Mouse (Mus musculus) stomach, postnatal 0 days (tissue): Measurements from ENCODE around the gene Gadd45gip1. TPM values are rescaled to one million over a fixed set of nuclear protein-coding genes. Genes with fewer than 3 reads are reported as not detected.

Experiments used
- ATAC-seq: fragments of 200-750 bp; cut with Nextera tagmentation; 2 replicates; pipeline ENCODE4 v1.8.0; 2017; ENCODE audit not compliant: low FRiP score, low TSS enrichment
- DNase-seq: peaks from one replicate; pipeline ENCODE4 v3.0.0-alpha.2; 2016; ENCODE audit warnings: low spot score
- H3K27ac ChIP-seq: fragments of 300-500 bp; sonication (generic); replicated peaks from 2 replicates; pipeline ENCODE4 v1.5.1; 2014; ENCODE audit warnings: mild to moderate bottlenecking, control low read depth
- H3K27me3 ChIP-seq: fragments of 300-500 bp; sonication (generic); 2 replicates; pipeline ENCODE4 v1.6.1; 2014; ENCODE audit warnings: low read length; ENCODE audit not compliant: control insufficient read depth, insufficient read depth
- H3K36me3 ChIP-seq: fragments of 300-500 bp; sonication (generic); 2 replicates; pipeline ENCODE4 v1.6.1; 2014; ENCODE audit warnings: low read length, mixed read lengths; ENCODE audit not compliant: control insufficient read depth, insufficient read depth
- H3K4me1 ChIP-seq: fragments of 300-500 bp; sonication (generic); replicated peaks from 2 replicates; pipeline ENCODE4 v1.6.1; 2014; ENCODE audit warnings: antibody characterized with exemption; ENCODE audit not compliant: control insufficient read depth, insufficient read depth
- H3K4me2 ChIP-seq: fragments of 300-500 bp; sonication (generic); replicated peaks from 2 replicates; pipeline ENCODE4 v1.6.1; 2014; ENCODE audit warnings: low read depth, mild to moderate bottlenecking, control low read depth, moderate library complexity
- H3K4me3 ChIP-seq: fragments of 300-500 bp; sonication (generic); 2 replicates; pipeline ENCODE4 v1.5.1; 2014; ENCODE audit warnings: low read depth, low read length, control low read depth
- H3K9ac ChIP-seq: fragments of 300-500 bp; sonication (generic); 2 replicates; pipeline ENCODE4 v1.6.1; 2014; ENCODE audit warnings: mild to moderate bottlenecking, low read length, control low read depth, mixed read lengths
- H3K9me3 ChIP-seq: fragments of 300-500 bp; sonication (generic); 2 replicates; pipeline ENCODE4 v1.6.1; 2016; ENCODE audit warnings: low read length; ENCODE audit not compliant: control insufficient read depth
- CTCF ChIP-seq: IDR thresholded peaks from 2 replicates; pipeline ENCODE4 v1.5.1; 2016; ENCODE audit warnings: antibody characterized with exemption, low read depth, mild to moderate bottlenecking, moderate library complexity
- EP300 ChIP-seq: optimal IDR thresholded peaks from 2 replicates; pipeline ENCODE3; 2016; ENCODE audit warnings: antibody characterized with exemption
- WGBS: fragments of 180-500 bp; shearing (Covaris S2); extraction: QIAGEN DNeasy Blood & Tissue Kit; methylation state at CpG from one replicate; pipeline ENCODE4 v1.1.7; 2014; 5-methylcytosine and 5-hydroxymethylcytosine counted together
- polyA plus RNA-seq: library from polyadenylated mRNA; unstranded; fragments of >200 nt; fragmentation: Nextera tagmentation; extraction: Ambion mirVana; gene quantifications from 2 replicates; pipeline ENCODE4 v1.2.1, GENCODE M21; 2015

Gene Gadd45gip1
- polyA plus RNA-seq, 1 experiment from 2014 or later, result 38.5 TPM

DNA sequence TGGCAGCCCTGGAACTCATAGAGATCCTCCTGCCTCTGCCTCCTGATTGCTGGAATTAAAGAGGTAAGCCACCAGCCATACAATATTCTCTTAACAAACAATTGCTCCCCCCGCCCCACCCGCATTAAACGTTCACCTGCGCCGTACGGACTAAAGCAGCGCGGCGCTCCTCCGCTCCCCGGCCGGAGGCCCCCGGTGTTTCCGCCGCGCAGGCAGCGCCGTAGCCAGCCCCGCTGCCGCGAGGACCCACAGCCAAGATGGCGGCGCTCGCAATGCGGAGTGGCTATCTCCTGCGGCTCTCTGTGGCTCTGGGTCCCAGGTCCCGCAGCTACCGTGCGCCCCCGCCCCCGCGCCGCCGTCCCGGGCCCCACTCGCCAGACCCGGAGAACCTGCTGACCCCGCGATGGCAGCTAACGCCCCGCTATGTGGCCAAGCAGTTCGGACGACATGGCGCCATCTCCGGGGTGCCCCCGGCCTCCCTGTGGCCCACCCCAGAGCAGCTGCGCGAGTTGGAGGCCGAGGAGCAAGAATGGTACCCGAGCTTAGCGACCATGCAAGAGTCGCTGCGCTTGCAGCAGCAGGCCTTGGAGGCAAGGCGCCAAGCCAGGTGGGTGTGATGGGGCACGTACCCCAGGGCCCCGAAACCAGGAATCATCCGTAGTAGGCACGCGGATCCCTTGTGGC, 854 bp downstream of the Gadd45gip1 start:
- Histone ChIP-seq H3K4me1 (no peaks in the 10 kb centered on the region), H3K27ac (peak overlapping the region; percentile 95), H3K27me3 (no peaks in the 10 kb centered on the region), H3K4me2 (peak overlapping the region; percentile 81), H3K9ac (peak overlapping the region; percentile 96), H3K4me3 (peak overlapping the region; percentile 99), H3K9me3 (no peaks in the 10 kb centered on the region), H3K36me3 (peaks cover 17% of the 10 kb centered on the region)
- TF ChIP-seq EP300, result no peak
- no peak for TF ChIP-seq CTCF
- DNase-seq (peak; percentile 85), ATAC-seq (peak; percentile 73)
- under 1% methylated on average over 58 of the region's 59 CpGs for WGBS

DNA sequence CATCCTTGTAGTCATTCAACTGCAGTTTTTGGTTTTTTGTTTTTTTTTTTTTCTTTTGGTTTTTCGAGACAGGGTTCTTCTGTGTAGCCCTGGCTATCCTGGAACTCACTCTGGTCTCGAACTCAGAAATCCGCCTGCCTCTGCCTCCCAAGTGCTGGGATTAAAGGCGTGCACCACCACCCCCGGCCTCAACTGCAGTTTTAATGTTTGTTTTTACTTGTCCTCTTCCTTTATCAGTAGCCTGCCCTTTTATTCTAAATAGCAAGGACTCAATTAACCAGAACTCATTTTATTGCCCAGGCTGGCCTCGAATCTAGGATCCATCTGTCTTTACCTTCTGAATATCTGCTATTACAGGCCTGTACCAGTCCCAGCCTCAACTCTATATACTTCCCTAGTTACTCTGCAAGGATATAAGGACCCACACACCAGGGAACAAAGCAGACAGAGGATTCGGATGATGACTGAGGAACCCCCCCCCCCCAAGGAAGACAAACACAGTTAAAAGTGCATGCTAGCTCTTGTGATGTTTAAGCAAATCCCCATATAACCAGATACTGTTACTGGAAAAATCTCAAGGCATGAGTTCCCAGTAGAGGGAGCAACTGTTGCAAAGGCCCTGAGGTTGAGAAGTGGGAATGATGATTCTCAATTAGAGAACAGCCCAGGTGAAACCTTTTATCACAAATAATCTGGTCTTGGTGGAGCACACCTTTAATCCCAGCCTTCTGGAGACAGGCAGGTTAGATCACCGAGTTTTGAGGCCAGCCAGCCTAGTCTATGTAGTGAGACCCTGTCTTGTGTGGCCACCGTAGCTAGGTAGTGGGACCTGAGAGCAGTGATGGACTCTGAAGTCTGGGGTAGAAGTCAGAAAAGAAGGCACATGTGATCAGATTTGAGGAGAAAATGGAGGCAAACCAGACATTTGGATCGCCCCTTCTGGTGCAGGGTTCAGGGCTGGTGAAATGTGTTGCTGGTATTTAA, 1.7 kb downstream of the Gadd45gip1 start:
- TF ChIP-seq CTCF, result peak; percentile 51
- TF ChIP-seq EP300, result no peak
- DNase-seq (peak; percentile 13), ATAC-seq (no peak)
- H3K4me1 ChIP-seq, result no peaks in the 10 kb centered on the region
- peak overlapping the region; percentile 81 for H3K4me2 ChIP-seq
- peak overlapping the region; percentile 96 for H3K9ac ChIP-seq
- H3K27ac ChIP-seq, result no peak overlapping the region; the same call in 1 of the 2 replicates
- H3K27me3 ChIP-seq, result no peaks in the 10 kb centered on the region
- WGBS, result 46% methylated on average over 10 of the region's 10 CpGs
- no peaks in the 10 kb centered on the region for H3K9me3 ChIP-seq
- H3K36me3 ChIP-seq, result peaks cover 22% of the 10 kb centered on the region
- H3K4me3 ChIP-seq, result peak overlapping the region; percentile 99

DNA sequence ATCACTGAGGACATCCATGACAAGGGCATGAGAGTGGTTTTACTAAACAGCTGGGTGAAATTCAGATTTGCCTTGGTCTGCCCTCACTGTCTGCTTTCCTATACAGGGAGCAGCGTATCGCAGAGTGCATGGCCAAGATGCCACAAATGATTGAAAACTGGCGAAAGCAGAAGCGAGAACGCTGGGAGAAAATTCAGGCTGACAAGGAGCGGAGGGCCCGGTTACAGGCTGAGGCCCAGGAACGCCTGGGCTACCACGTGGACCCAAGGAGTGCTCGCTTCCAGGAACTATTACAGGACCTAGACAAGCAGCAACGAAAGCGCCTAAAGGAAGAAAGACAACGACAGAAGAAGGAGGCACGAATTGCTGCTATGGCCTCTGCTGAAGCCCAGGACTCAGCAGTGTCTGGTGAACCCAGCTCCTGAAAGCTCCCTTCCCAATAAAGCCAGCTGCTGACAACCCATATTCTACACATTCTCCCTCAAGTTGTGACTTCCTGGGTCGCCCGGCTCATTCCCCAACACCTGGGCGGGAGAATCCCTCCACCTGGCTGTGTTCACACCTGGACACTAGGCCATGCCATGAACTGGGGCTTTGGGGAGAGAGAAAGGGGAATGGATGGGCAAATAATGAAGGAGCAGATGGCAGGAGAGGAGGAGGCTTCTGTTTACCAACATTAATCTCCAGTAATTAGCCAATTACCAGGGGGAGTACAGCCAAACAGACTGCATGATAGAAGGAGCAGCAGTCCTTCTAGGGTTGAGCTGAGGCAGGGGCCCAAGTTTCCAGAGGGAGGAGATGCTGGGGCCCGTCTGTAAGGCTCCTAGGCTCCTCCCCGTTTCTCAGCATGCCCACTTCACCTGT, 2.9 kb downstream of the Gadd45gip1 start:
- ATAC-seq (no peak), DNase-seq (peak; percentile 14)
- Histone ChIP-seq H3K27ac (no peak overlapping the region; the same call in 1 of the 2 replicates), H3K4me1 (no peaks in the 10 kb centered on the region), H3K9ac (no peak overlapping the region), H3K27me3 (no peaks in the 10 kb centered on the region), H3K4me2 (no peak overlapping the region), H3K9me3 (no peaks in the 10 kb centered on the region), H3K36me3 (peaks cover 22% of the 10 kb centered on the region), H3K4me3 (no peak overlapping the region)
- TF ChIP-seq EP300, result no peak
- no peak for TF ChIP-seq CTCF
- 80% methylated on average over 19 of the region's 19 CpGs for WGBS

- TF ChIP-seq EP300 (no peak), CTCF (no peak)
- no peak for ATAC-seq
- Histone ChIP-seq H3K4me1 (no peaks in the 10 kb centered on the region), H3K9me3 (no peaks in the 10 kb centered on the region), H3K4me2 (no peak overlapping the region), H3K36me3 (peaks cover 22% of the 10 kb centered on the region), H3K4me3 (no peak overlapping the region), H3K27ac (no peak overlapping the region; the same call in 1 of the 2 replicates), H3K9ac (no peak overlapping the region), H3K27me3 (no peaks in the 10 kb centered on the region)
- WGBS, result 41% methylated on average over 10 of the region's 10 CpGs
- DNase-seq, result peak; percentile 12
Observed at GRCm38 (mm10) chr8:84834866-84835855, 3.8 kb downstream of the Gadd45gip1 start.
